Mouse (Mus musculus): ENCODE measurements around the gene Chit1.

DNA sequence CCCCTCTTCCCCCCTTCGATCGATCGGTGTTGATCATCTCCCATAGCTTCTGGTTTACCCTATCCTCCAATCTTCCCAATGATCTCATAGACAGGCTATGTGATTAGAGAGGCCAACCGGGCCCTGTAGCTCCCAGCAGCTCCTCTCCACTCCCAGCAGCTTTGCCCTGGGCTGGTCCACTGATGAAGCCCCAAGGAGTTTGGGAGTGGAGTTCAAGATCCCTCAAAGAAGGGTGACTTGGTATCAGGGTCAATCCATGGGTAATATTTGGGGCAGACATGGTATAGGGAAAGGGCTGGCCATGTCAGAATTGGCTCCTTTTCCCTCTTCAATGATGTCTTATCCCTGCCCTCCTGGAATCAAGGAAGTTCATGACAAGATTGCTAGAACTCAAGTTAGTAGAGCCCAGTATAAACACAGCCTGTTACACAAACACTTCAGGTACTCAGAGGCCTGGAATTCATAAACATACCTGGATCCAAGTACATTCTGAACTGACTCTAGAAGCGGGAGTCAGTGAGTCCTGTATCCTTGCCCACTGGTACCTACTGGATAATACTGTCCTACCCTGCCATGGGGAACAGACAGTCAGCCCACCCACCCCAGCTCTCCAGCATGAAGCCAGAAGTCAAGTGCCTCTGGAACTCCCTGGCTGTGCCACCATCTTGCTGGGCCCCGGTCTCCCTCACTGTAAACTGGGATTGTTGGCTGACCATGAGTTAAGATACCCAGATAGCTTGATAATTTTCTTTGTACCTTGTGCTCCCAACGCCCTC, 13.8 kb upstream of the Chit1 start:
- TF ChIP-seq POLR2A (IDR thresholded peaks at IDR 0.05; ENCODE audit: low read depth, low read length) (no peak), CTCF (IDR thresholded peaks at IDR 0.05; ENCODE audit: extremely low read depth, insufficient read length, insufficient replicate concordance, low read depth, low read length) (no peak)
